Mouse (Mus musculus) activated CD4-positive, CD25-positive, alpha-beta regulatory T cell (primary cell): ENCODE data around the gene Osbpl9. TPM values are rescaled to one million over a fixed set of nuclear protein-coding genes. Genes with fewer than 3 reads are reported as not detected.

Experiments used
- polyA plus RNA-seq, 2 experiments: library from polyadenylated mRNA; unstranded; fragments of 100-300 nt; shearing (Covaris generic); gene quantifications; one replicate each; pipeline ENCODE4 v1.2.1; 2017

The Osbpl9 gene
- polyA plus RNA-seq: 100 to 1,000 TPM; 122 to 127 TPM

GRCm38 (mm10) chr4:109201582-109202424, at the start of gene Osbpl9:
Osbpl9 (minus strand) TSS chr4:109202272.

GRCm38 (mm10) chr4:109234185-109234584, 32.1 kb upstream of the Osbpl9 start, which contains the start of gene Calr4:
Calr4 (plus strand) TSS chr4:109234485.

Other genes with a start within 250 kb of the Osbpl9 start
- gene Nrd1, start 201.6 kb downstream of the Osbpl9 start, polyA plus RNA-seq: 10 to 100 TPM; 85.8 to 95.4 TPM
- under 1 TPM in 1 of 2 experiments, not detected in 1; 0.28 TPM for gene Calr4, start 32.2 kb upstream of the Osbpl9 start, polyA plus RNA-seq
- gene Eps15, start 78.0 kb upstream of the Osbpl9 start, polyA plus RNA-seq: 100 to 1,000 TPM in 1 of 2 experiments, 10 to 100 TPM in 1; 98.2 to 111 TPM
- gene Ttc39a, start 204.4 kb upstream of the Osbpl9 start, polyA plus RNA-seq: under 1 TPM; 0.07 to 0.26 TPM